Mouse (Mus musculus) erythroblast, embryonic 14.5 days (primary cell): ENCODE data around the gene Hip1r.

Experiments
- GATA1 ChIP-seq: IDR thresholded peaks from 2 replicates; pipeline ENCODE4 v1.6.1; 2012; ENCODE audit warnings: low read length, inconsistent platforms, mixed read lengths
- TAL1 ChIP-seq: IDR thresholded peaks from 3 replicates; pipeline ENCODE4 v1.6.1; 2012; ENCODE audit warnings: low read length, inconsistent platforms, mixed read lengths

GRCm38 (mm10) chr5:123933556-123933955 lies 39.9 kb upstream of the Hip1r start:
- no peak for TF ChIP-seq GATA1
- TF ChIP-seq TAL1 = no peak
